Mouse (Mus musculus): ENCODE results near the gene Rab5c. TPM values are rescaled to one million over a fixed set of nuclear protein-coding genes. Genes with fewer than 3 reads are reported as not detected.

Gene Rab5c
- polyA plus RNA-seq, 1 experiment from 2014 or later = 76.6 TPM

- H3K4me3 ChIP-seq (ENCODE audit: low read depth, low read length) = peak within 1 kb of the TSS; percentile 34
- peak within 1 kb of the TSS; percentile 31 for H3K4me2 ChIP-seq (replicated peaks; ENCODE audit: low read depth, low read length)
- no peaks in the 10 kb centered on the region for H3K36me3 ChIP-seq (ENCODE audit: control insufficient read depth, insufficient read depth, low read length)
- no peaks in the 10 kb centered on the region for H3K9me3 ChIP-seq (ENCODE audit: control insufficient read depth, low read length)
- DNase-seq (ENCODE audit: low spot score) (peak; percentile 62), ATAC-seq (ENCODE audit: low FRiP score) (no peak)
- no peak within 1 kb of the TSS for H3K27ac ChIP-seq (ENCODE audit: low read depth, low read length)
- H3K27me3 ChIP-seq (ENCODE audit: control insufficient read depth, insufficient read depth, low read length) = no peaks in the 10 kb centered on the region
- no peaks in the 10 kb centered on the region for H3K4me1 ChIP-seq (replicated peaks; ENCODE audit: control insufficient read depth, insufficient read depth, low read length)
- WGBS = 24% methylated on average over 17 of the region's 17 CpGs
- peak within 1 kb of the TSS; percentile 21; the same call in 1 of the 2 replicates for H3K9ac ChIP-seq (ENCODE audit: low read depth, low read length)
Observed at GRCm38 (mm10) chr11:100770646-100771408, 32.8 kb upstream of the Rab5c start, which contains the start of gene Ghdc. Gene Ghdc (minus strand): TSS chr11:100770957.

DNA sequence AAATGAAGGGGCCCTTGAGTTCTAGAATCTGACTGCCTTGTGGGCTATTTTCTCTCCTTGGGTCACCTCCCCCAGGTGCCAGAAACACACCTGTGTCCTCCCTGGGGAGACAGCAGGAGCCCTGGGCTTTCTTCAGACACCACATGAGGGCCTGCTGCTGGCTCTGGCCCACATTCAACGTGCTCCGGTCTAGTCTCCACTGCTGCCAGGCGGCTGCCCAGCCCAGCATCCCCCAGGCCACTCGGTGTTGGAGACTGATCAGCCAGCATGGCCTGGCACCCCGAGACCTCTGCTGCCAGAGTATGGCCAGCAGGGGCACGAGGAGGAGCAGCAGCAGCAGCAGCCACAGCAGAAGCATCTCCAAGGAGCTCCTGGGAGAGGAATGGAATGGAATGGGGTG, 32.0 kb upstream of the Rab5c start:
- Histone ChIP-seq H3K4me2 (replicated peaks; ENCODE audit: low read depth, low read length) (no peak overlapping the region; the same call in 1 of the 2 replicates), H3K27ac (ENCODE audit: low read depth, low read length) (no peak overlapping the region), H3K4me3 (ENCODE audit: low read depth, low read length) (peak overlapping the region; percentile 34; the same call in 1 of the 2 replicates), H3K9ac (ENCODE audit: low read depth, low read length) (no peak overlapping the region), H3K27me3 (ENCODE audit: control insufficient read depth, insufficient read depth, low read length) (no peaks in the 10 kb centered on the region), H3K4me1 (replicated peaks; ENCODE audit: control insufficient read depth, insufficient read depth, low read length) (no peaks in the 10 kb centered on the region), H3K9me3 (ENCODE audit: control insufficient read depth, low read length) (no peaks in the 10 kb centered on the region), H3K36me3 (ENCODE audit: control insufficient read depth, insufficient read depth, low read length) (no peaks in the 10 kb centered on the region)
- DNase-seq (ENCODE audit: low spot score) = no peak
- ATAC-seq (ENCODE audit: low FRiP score) = no peak
- 58% methylated on average over 6 of the region's 6 CpGs for WGBS

GRCm38 (mm10) chr11:100767871-100768270, 29.9 kb upstream of the Rab5c start:
- Histone ChIP-seq H3K9ac (ENCODE audit: low read depth, low read length) (no peak overlapping the region), H3K4me1 (replicated peaks; ENCODE audit: control insufficient read depth, insufficient read depth, low read length) (no peaks in the 10 kb centered on the region), H3K27me3 (ENCODE audit: control insufficient read depth, insufficient read depth, low read length) (0 out of 2 replicates have a peak, but pooled peaks cover 1% of the 10 kb centered on the region), H3K36me3 (ENCODE audit: control insufficient read depth, insufficient read depth, low read length) (no peaks in the 10 kb centered on the region), H3K9me3 (ENCODE audit: control insufficient read depth, low read length) (no peaks in the 10 kb centered on the region), H3K27ac (ENCODE audit: low read depth, low read length) (no peak overlapping the region), H3K4me2 (replicated peaks; ENCODE audit: low read depth, low read length) (no peak overlapping the region), H3K4me3 (ENCODE audit: low read depth, low read length) (no peak overlapping the region)
- no peak for DNase-seq (ENCODE audit: low spot score)
- 83% methylated on average over 5 of the region's 5 CpGs for WGBS
- no peak for ATAC-seq (ENCODE audit: low FRiP score)

GRCm38 (mm10) chr11:100766726-100767125, 28.7 kb upstream of the Rab5c start:
- no peak for ATAC-seq (ENCODE audit: low FRiP score)
- no peak overlapping the region for H3K4me3 ChIP-seq (ENCODE audit: low read depth, low read length)

DNA sequence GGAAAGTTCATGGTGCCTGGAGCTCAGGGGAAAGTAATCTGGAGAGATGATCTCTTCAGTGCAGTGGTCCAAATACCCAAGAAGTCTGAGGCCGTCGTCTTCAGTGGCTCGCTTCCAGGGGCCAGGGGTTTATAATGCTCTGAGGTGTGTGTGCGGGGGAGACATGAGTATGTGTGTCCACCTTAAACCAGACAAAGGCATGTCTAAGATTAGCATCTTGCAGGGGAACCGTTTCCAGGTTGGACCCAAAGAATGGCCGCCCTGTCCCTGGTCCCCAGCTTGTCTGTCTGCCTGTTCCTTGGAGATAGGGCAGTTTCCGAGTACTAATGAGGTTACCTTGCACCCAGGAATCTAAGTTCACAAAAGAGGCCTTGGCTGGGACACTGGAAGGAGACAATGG, 24.8 kb upstream of the Rab5c start, which contains the start of gene Hcrt:
TSS of gene Hcrt (minus strand) at position 101 of the 400 bp plus-strand sequence.
- Histone ChIP-seq H3K9ac (ENCODE audit: low read depth, low read length) (peak within 1 kb of the TSS; percentile 52), H3K27ac (ENCODE audit: low read depth, low read length) (no peak within 1 kb of the TSS), H3K36me3 (ENCODE audit: control insufficient read depth, insufficient read depth, low read length) (no peaks in the 10 kb centered on the region), H3K4me2 (replicated peaks; ENCODE audit: low read depth, low read length) (peak within 1 kb of the TSS; percentile 67), H3K4me3 (ENCODE audit: low read depth, low read length) (peak within 1 kb of the TSS; percentile 32), H3K4me1 (replicated peaks; ENCODE audit: control insufficient read depth, insufficient read depth, low read length) (peaks cover 6% of the 10 kb centered on the region), H3K9me3 (ENCODE audit: control insufficient read depth, low read length) (no peaks in the 10 kb centered on the region), H3K27me3 (ENCODE audit: control insufficient read depth, insufficient read depth, low read length) (peaks cover 18% of the 10 kb centered on the region)
- ATAC-seq (ENCODE audit: low FRiP score) (no peak), DNase-seq (ENCODE audit: low spot score) (no peak)
- WGBS = 86% methylated on average over 7 of the region's 7 CpGs

More at GRCm38 (mm10) chr11:100766726-100767125, 28.7 kb upstream of the Rab5c start:
- Histone ChIP-seq H3K36me3 (ENCODE audit: control insufficient read depth, insufficient read depth, low read length) (no peaks in the 10 kb centered on the region), H3K27ac (ENCODE audit: low read depth, low read length) (no peak overlapping the region), H3K4me2 (replicated peaks; ENCODE audit: low read depth, low read length) (no peak overlapping the region), H3K9ac (ENCODE audit: low read depth, low read length) (no peak overlapping the region), H3K27me3 (ENCODE audit: control insufficient read depth, insufficient read depth, low read length) (0 out of 2 replicates have a peak, but pooled peaks cover 4% of the 10 kb centered on the region), H3K4me1 (replicated peaks; ENCODE audit: control insufficient read depth, insufficient read depth, low read length) (no peaks in the 10 kb centered on the region), H3K9me3 (ENCODE audit: control insufficient read depth, low read length) (no peaks in the 10 kb centered on the region)
- DNase-seq (ENCODE audit: low spot score) = no peak
- WGBS = 83% methylated on average over 9 of the region's 9 CpGs

- Histone ChIP-seq H3K4me3 (ENCODE audit: low read depth, low read length) (peak overlapping the region; percentile 32), H3K27me3 (ENCODE audit: control insufficient read depth, insufficient read depth, low read length) (peaks cover 18% of the 10 kb centered on the region), H3K36me3 (ENCODE audit: control insufficient read depth, insufficient read depth, low read length) (no peaks in the 10 kb centered on the region), H3K9ac (ENCODE audit: low read depth, low read length) (peak overlapping the region; percentile 52), H3K9me3 (ENCODE audit: control insufficient read depth, low read length) (no peaks in the 10 kb centered on the region), H3K4me2 (replicated peaks; ENCODE audit: low read depth, low read length) (peak overlapping the region; percentile 67), H3K27ac (ENCODE audit: low read depth, low read length) (no peak overlapping the region), H3K4me1 (replicated peaks; ENCODE audit: control insufficient read depth, insufficient read depth, low read length) (peaks cover 6% of the 10 kb centered on the region)
- DNase-seq (ENCODE audit: low spot score) (peak; percentile 95), ATAC-seq (ENCODE audit: low FRiP score) (peak; percentile 68)
- WGBS = under 1% methylated on average over 27 of the region's 27 CpGs
Observed at GRCm38 (mm10) chr11:100761547-100762045, 23.6 kb upstream of the Rab5c start.

DNA sequence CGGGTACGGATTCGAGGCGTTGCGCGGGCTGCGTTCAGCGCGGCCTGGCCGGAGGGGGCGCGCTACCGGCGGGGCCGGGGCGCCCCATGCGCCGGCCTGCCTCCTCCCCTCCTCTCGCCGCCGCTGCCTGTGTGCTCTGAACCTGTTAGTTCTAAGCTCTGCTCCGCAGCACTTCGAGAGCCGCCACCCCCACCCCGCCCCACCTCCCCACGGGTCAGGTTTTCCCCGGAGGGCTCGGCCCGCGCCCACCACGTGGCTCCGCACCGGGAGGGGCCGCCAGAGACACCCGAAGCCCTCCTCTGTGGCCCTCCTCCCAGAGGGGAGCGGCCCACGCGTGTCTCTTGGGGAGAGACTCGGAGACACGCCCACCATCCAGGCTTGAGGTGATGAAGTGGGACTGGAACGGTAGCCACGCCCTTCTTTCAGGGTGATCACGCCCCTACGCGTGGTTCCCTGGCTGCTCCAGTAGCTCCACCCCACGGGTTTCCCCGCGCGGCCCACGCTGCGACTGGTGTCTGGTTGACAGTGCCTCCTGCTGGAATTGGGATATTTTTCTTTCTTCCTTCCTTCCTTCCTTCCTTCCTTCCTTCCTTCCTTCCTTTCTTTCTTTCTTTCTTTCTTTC, 21.7 kb upstream of the Rab5c start, which contains the start of gene Kcnh4:
TSS of gene Kcnh4 (minus strand) at position 332 of the 623 bp plus-strand sequence.
- Histone ChIP-seq H3K9me3 (ENCODE audit: control insufficient read depth, low read length) (no peaks in the 10 kb centered on the region), H3K27ac (ENCODE audit: low read depth, low read length) (peak within 1 kb of the TSS; percentile 1; the same call in 1 of the 2 replicates), H3K9ac (ENCODE audit: low read depth, low read length) (peak within 1 kb of the TSS; percentile 64), H3K4me3 (ENCODE audit: low read depth, low read length) (peak within 1 kb of the TSS; percentile 45), H3K4me2 (replicated peaks; ENCODE audit: low read depth, low read length) (peak within 1 kb of the TSS; percentile 87), H3K4me1 (replicated peaks; ENCODE audit: control insufficient read depth, insufficient read depth, low read length) (peaks cover 6% of the 10 kb centered on the region), H3K36me3 (ENCODE audit: control insufficient read depth, insufficient read depth, low read length) (no peaks in the 10 kb centered on the region), H3K27me3 (ENCODE audit: control insufficient read depth, insufficient read depth, low read length) (peaks cover 18% of the 10 kb centered on the region)
- WGBS = under 1% methylated on average over 36 of the region's 51 CpGs
- ATAC-seq (ENCODE audit: low FRiP score) = peak; percentile 39; the same call in 1 of the 2 replicates
- DNase-seq (ENCODE audit: low spot score) = peak; percentile 64

DNA sequence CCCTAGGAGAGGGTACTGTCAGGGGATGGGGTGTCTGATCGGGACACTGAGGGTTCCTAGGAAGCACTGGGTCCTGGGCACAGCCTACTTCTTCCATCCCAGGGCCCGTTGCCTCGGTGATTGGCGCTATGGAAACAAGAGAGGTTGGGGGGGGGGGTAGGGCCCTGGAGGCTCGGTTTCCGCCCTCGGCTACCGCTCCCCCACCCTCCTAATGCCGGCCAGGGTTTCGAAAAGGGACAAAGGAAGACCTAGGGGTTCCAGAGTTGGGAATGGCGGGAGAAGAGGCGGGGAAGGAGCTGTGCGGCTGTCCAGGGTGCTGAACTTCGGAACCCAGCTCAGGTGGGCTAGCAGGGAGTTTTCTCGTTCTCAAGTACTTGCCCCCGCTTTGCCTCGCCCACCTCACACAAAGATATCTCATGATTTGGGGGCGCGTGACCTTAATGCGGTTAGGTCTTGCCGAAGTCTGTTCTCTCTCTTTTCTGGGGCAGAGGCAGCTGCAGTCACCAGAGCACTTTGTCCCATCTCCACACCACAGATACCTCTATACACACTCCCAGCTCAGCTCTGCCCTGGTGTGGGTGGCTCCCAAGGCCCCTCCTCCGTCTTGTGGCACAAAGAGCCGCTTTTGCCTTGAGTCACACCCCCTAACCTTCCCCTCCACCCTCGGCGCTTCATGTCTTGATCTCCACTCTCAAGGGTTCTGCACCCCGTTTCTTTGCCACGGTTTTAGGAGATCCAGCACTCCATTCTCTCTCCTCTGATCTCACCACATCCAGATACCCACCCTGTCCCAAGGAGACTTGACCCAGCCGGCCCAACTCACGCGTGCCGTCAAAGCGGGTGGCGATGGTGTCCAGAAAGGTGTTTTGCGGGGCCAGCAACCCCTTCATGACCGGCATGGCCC, 20.9 kb upstream of the Rab5c start:
- peak; percentile 60; the same call in 1 of the 2 replicates for ATAC-seq (ENCODE audit: low FRiP score)
- peak overlapping the region; percentile 64 for H3K9ac ChIP-seq (ENCODE audit: low read depth, low read length)
- peaks cover 18% of the 10 kb centered on the region for H3K27me3 ChIP-seq (ENCODE audit: control insufficient read depth, insufficient read depth, low read length)
- DNase-seq (ENCODE audit: low spot score) = peak; percentile 79
- H3K4me2 ChIP-seq (replicated peaks; ENCODE audit: low read depth, low read length) = peak overlapping the region; percentile 87
- H3K9me3 ChIP-seq (ENCODE audit: control insufficient read depth, low read length) = no peaks in the 10 kb centered on the region
- H3K27ac ChIP-seq (ENCODE audit: low read depth, low read length) = peak overlapping the region; percentile 1; the same call in 1 of the 2 replicates
- no peaks in the 10 kb centered on the region for H3K36me3 ChIP-seq (ENCODE audit: control insufficient read depth, insufficient read depth, low read length)
- H3K4me3 ChIP-seq (ENCODE audit: low read depth, low read length) = peak overlapping the region; percentile 45
- H3K4me1 ChIP-seq (replicated peaks; ENCODE audit: control insufficient read depth, insufficient read depth, low read length) = peaks cover 6% of the 10 kb centered on the region
- WGBS = under 1% methylated on average over 32 of the region's 35 CpGs

All from hindbrain, embryonic 11.5 days (tissue).